In the genomic region with DNA sequence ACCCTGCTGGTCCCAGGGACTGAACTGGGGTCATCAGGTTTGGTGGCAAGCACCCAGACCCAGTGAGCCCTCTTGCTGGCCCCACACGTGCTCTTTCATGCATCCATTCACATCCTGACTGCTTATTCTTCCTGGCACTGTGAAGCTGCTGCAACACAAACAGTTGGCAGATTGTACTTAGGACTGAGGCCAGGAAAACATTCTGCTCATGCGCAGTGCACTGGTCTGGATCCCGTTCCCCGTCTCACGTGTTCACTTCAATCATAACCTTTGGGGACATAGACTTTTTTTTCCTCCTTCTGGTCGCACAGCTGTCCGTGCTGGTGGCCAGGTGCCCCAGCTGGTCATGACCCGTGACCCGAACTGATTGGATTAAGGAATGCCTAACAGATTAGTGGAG, we compare ENCODE assay signal across 11 mouse cellular contexts. TPM values are rescaled to one million over a fixed set of nuclear protein-coding genes. Genes with fewer than 3 reads are reported as not detected.
DNase-seq lines count a peak whose midpoint lies in the region; ATAC-seq lines count a peak whose summit lies in the region.
"Had no signal": no experiment of that assay in that cellular context is flagged by ENCODE, and none has a peak within 500 bp of the region (broad histone marks: within the 10 kb centered on the region; RNA-seq: fewer than 3 reads in every experiment).

No protein-coding gene starts in this region.

- H3K4me1 ChIP-seq in forebrain, embryonic 13.5 days = 0 out of 2 replicates have a peak, but pooled peaks cover 7% of the 10 kb centered on the region
- no peaks in the 10 kb centered on the region for H3K4me1 ChIP-seq in forebrain, embryonic 12.5 days
- H3K4me1 ChIP-seq: hindbrain, embryonic 15.5 days had no signal

- peak; percentile 64 for DNase-seq in left cerebral cortex, postnatal 4 days
- no peak for DNase-seq in left cerebral cortex, adult 18-20 months (ENCODE audit: low spot score in 2 of 2)
- DNase-seq in kidney, adult 18-20 months = peak; percentile 58
- peak; percentile 58 for DNase-seq in retina, embryonic 14.5 days (ENCODE audit: low spot score)
- no peak for DNase-seq in spleen, postnatal 10 days (ENCODE audit: low spot score in 2 of 2)
- DNase-seq: midbrain, embryonic 14.5 days had no signal

- H3K27ac ChIP-seq in forebrain, embryonic 13.5 days = no peak overlapping the region
- no peak overlapping the region for H3K27ac ChIP-seq in forebrain, embryonic 12.5 days
- H3K27ac ChIP-seq: hindbrain, embryonic 15.5 days; lung, embryonic 15.5 days had no signal

- no peaks in the 10 kb centered on the region for H3K27me3 ChIP-seq in forebrain, embryonic 13.5 days
- no peaks in the 10 kb centered on the region for H3K27me3 ChIP-seq in forebrain, embryonic 12.5 days
- H3K27me3 ChIP-seq: hindbrain, embryonic 15.5 days; lung, embryonic 15.5 days had no signal

- no peak for ATAC-seq in forebrain, embryonic 13.5 days
- ATAC-seq in forebrain, embryonic 12.5 days (ENCODE audit: low FRiP score) = no peak
- ATAC-seq in granulocyte monocyte progenitor cell, adult 5-6 weeks (replicated peaks; ENCODE audit: poor library complexity, severe bottlenecking) = no peak

- no peaks in the 10 kb centered on the region for H3K9me3 ChIP-seq in forebrain, embryonic 13.5 days (replicated peaks)
- H3K9me3 ChIP-seq in forebrain, embryonic 12.5 days = peaks cover 7% of the 10 kb centered on the region; the same call in 1 of the 2 replicates
- H3K9me3 ChIP-seq: hindbrain, embryonic 15.5 days; lung, embryonic 15.5 days had no signal

- peak overlapping the region; percentile 6; the same call in 1 of the 2 replicates for H3K4me2 ChIP-seq in forebrain, embryonic 13.5 days
- no peak overlapping the region for H3K4me2 ChIP-seq in forebrain, embryonic 12.5 days
- H3K4me2 ChIP-seq: hindbrain, embryonic 15.5 days; lung, embryonic 15.5 days had no signal

- 37% methylated on average over 9 of the region's 9 CpGs for WGBS in forebrain, embryonic 13.5 days
- WGBS in forebrain, embryonic 12.5 days = 57% methylated on average over 9 of the region's 9 CpGs

- no peaks in the 10 kb centered on the region for H3K36me3 ChIP-seq in forebrain, embryonic 13.5 days (ENCODE audit: poor library complexity, severe bottlenecking)
- no peaks in the 10 kb centered on the region for H3K36me3 ChIP-seq in forebrain, embryonic 12.5 days (replicated peaks)
- H3K36me3 ChIP-seq: hindbrain, embryonic 15.5 days; lung, embryonic 15.5 days had no signal

- no peak overlapping the region for H3K9ac ChIP-seq in forebrain, embryonic 13.5 days
- no peak overlapping the region for H3K9ac ChIP-seq in forebrain, embryonic 12.5 days
- H3K9ac ChIP-seq: hindbrain, embryonic 15.5 days; lung, embryonic 15.5 days had no signal

- H3K4me3 ChIP-seq in forebrain, embryonic 13.5 days = no peak overlapping the region
- no peak overlapping the region for H3K4me3 ChIP-seq in forebrain, embryonic 12.5 days (replicated peaks)
- H3K4me3 ChIP-seq: hindbrain, embryonic 15.5 days; lung, embryonic 15.5 days had no signal

- intact Hi-C loops in left cerebral cortex, postnatal 4 days (cut with DNase I) = no loop called here

RNA-seq across cellular contexts. Expression of a gene that starts 19.7 kb away (rescaled TPM):
- 26.4 and 29.8 TPM in 2 replicates for polyA plus RNA-seq in forebrain, embryonic 13.5 days (2015; fragmentation: Nextera tagmentation; extraction: Ambion mirVana)
- polyA plus RNA-seq in forebrain, embryonic 12.5 days (2016; fragmentation: Nextera tagmentation; extraction: Ambion mirVana) = 31.5 and 38.7 TPM in 2 replicates
- total RNA-seq in left cerebral cortex, postnatal 4 days (2021) = 10 to 100 TPM; 56.2 to 56.7 TPM
- 10 to 100 TPM; 27.4 to 29.2 TPM for total RNA-seq in left cerebral cortex, adult 18-20 months (2021)
- total RNA-seq in granulocyte monocyte progenitor cell, adult 5-6 weeks (2014; fragmentation: Nextera tagmentation) = 80.2 and 145 TPM in 2 replicates
- 49.0 and 53.9 TPM in 2 replicates for total RNA-seq in granulocyte monocyte progenitor cell, adult 5-6 weeks (2017)

RNA-seq across cellular contexts. Expression of a gene that starts 28.6 kb away (rescaled TPM):
- 0.27 and 0.38 TPM in 2 replicates for polyA plus RNA-seq in forebrain, embryonic 13.5 days (2015; fragmentation: Nextera tagmentation; extraction: Ambion mirVana)
- 0.91 and 0.97 TPM in 2 replicates for polyA plus RNA-seq in forebrain, embryonic 12.5 days (2016; fragmentation: Nextera tagmentation; extraction: Ambion mirVana)
- total RNA-seq in left cerebral cortex, postnatal 4 days (2021) = under 1 TPM; 0.48 to 0.52 TPM
- under 1 TPM; 0.28 to 0.40 TPM for total RNA-seq in left cerebral cortex, adult 18-20 months (2021)
- 0.96 TPM in 1 of 2 replicates, not detected in the other for total RNA-seq in granulocyte monocyte progenitor cell, adult 5-6 weeks (2014; fragmentation: Nextera tagmentation)
- total RNA-seq in granulocyte monocyte progenitor cell, adult 5-6 weeks (2017) = 0.26 TPM in 1 of 2 replicates, not detected in the other

RNA-seq across cellular contexts. Expression of a gene that starts 29.4 kb away (rescaled TPM):
- 1,082 and 1,216 TPM in 2 replicates for polyA plus RNA-seq in forebrain, embryonic 13.5 days (2015; fragmentation: Nextera tagmentation; extraction: Ambion mirVana)
- 1,113 and 1,114 TPM in 2 replicates for polyA plus RNA-seq in forebrain, embryonic 12.5 days (2016; fragmentation: Nextera tagmentation; extraction: Ambion mirVana)
- total RNA-seq in left cerebral cortex, postnatal 4 days (2021) = 100 to 1,000 TPM; 849 to 918 TPM
- total RNA-seq in left cerebral cortex, adult 18-20 months (2021) = 100 to 1,000 TPM; 771 to 830 TPM
- 126 and 139 TPM in 2 replicates for total RNA-seq in granulocyte monocyte progenitor cell, adult 5-6 weeks (2014; fragmentation: Nextera tagmentation)
- total RNA-seq in granulocyte monocyte progenitor cell, adult 5-6 weeks (2017) = 236 and 280 TPM in 2 replicates

Comparison
In these comparisons a context has a peak if more than half of its experiments do, and no peak if none do; other contexts are left out.
1. DNase-seq: peak in left cerebral cortex, postnatal 4 days (single experiment), kidney, adult 18-20 months (single experiment) and retina, embryonic 14.5 days (single experiment); none in left cerebral cortex, adult 18-20 months (0 of 2) and spleen, postnatal 10 days (0 of 2).